Mouse (Mus musculus): ENCODE data around the gene Usp39. TPM values are rescaled to one million over a fixed set of nuclear protein-coding genes. Genes with fewer than 3 reads are reported as not detected.

The Usp39 gene
- polyA plus RNA-seq, 1 experiment = 17.8 TPM

GRCm38 (mm10) chr6:72303510-72303909 lies 41.5 kb downstream of the Usp39 start:
- DNase-seq = no peak
- WGBS = 62% methylated on average over 9 of the region's 9 CpGs
- TF ChIP-seq POLR2A (IDR thresholded peaks at IDR 0.05; ENCODE audit: low read depth, low read length) (no peak), CTCF (conservative IDR thresholded peaks at IDR 0.05; ENCODE audit: insufficient read depth, insufficient read length, low read depth, low read length) (no peak)
- Histone ChIP-seq H3K4me1 (ENCODE audit: control insufficient read depth, insufficient read depth, low read length) (peaks cover 15% of the 10 kb centered on the region), H3K4me3 (ENCODE audit: insufficient read depth, low read depth, low read length) (no peak overlapping the region), H3K27me3 (replicated peaks; ENCODE audit: control insufficient read depth, insufficient read depth, low read length) (no peaks in the 10 kb centered on the region), H3K27ac (ENCODE audit: insufficient read depth, low read depth, low read length) (no peak overlapping the region), H3K36me3 (ENCODE audit: control insufficient read depth, insufficient read depth, low read length) (no peaks in the 10 kb centered on the region)

GRCm38 (mm10) chr6:72302349-72302925 lies 42.5 kb downstream of the Usp39 start:
- no peaks in the 10 kb centered on the region for H3K27me3 ChIP-seq (replicated peaks; ENCODE audit: control insufficient read depth, insufficient read depth, low read length)
- no peak overlapping the region for H3K4me3 ChIP-seq (ENCODE audit: insufficient read depth, low read depth, low read length)
- peaks cover 15% of the 10 kb centered on the region for H3K4me1 ChIP-seq (ENCODE audit: control insufficient read depth, insufficient read depth, low read length)
- TF ChIP-seq CTCF (conservative IDR thresholded peaks at IDR 0.05; ENCODE audit: insufficient read depth, insufficient read length, low read depth, low read length) = no peak
- TF ChIP-seq POLR2A (IDR thresholded peaks at IDR 0.05; ENCODE audit: low read depth, low read length) = no peak
- DNase-seq = peak; percentile 90
- H3K36me3 ChIP-seq (ENCODE audit: control insufficient read depth, insufficient read depth, low read length) = no peaks in the 10 kb centered on the region
- 41% methylated on average over 11 of the region's 11 CpGs for WGBS
- H3K27ac ChIP-seq (ENCODE audit: insufficient read depth, low read depth, low read length) = peak overlapping the region; percentile 89

- Histone ChIP-seq H3K27me3 (replicated peaks; ENCODE audit: control insufficient read depth, insufficient read depth, low read length) (no peaks in the 10 kb centered on the region), H3K36me3 (ENCODE audit: control insufficient read depth, insufficient read depth, low read length) (no peaks in the 10 kb centered on the region), H3K4me1 (ENCODE audit: control insufficient read depth, insufficient read depth, low read length) (peaks cover 16% of the 10 kb centered on the region), H3K27ac (ENCODE audit: insufficient read depth, low read depth, low read length) (no peak overlapping the region), H3K4me3 (ENCODE audit: insufficient read depth, low read depth, low read length) (no peak overlapping the region)
- TF ChIP-seq CTCF (conservative IDR thresholded peaks at IDR 0.05; ENCODE audit: insufficient read depth, insufficient read length, low read depth, low read length) (no peak), POLR2A (IDR thresholded peaks at IDR 0.05; ENCODE audit: low read depth, low read length) (no peak)
- 89% methylated on average over 3 of the region's 3 CpGs for whole genome bisulfite sequencing
- no peak for DNase-seq
These were observed 47.2 kb downstream of the Usp39 start for GRCm38 (mm10) chr6:72297825-72298224.

- 49% methylated on average over 12 of the region's 12 CpGs for WGBS
- TF ChIP-seq POLR2A (IDR thresholded peaks at IDR 0.05; ENCODE audit: low read depth, low read length) = no peak
- TF ChIP-seq CTCF (conservative IDR thresholded peaks at IDR 0.05; ENCODE audit: insufficient read depth, insufficient read length, low read depth, low read length) = no peak
- DNase-seq = peak; percentile 84
- peaks cover 8% of the 10 kb centered on the region; the same call in 1 of the 2 replicates for H3K4me1 ChIP-seq (ENCODE audit: control insufficient read depth, insufficient read depth, low read length)
- H3K27ac ChIP-seq (ENCODE audit: insufficient read depth, low read depth, low read length) = peak overlapping the region; percentile 78
- no peaks in the 10 kb centered on the region for H3K27me3 ChIP-seq (replicated peaks; ENCODE audit: control insufficient read depth, insufficient read depth, low read length)
- H3K36me3 ChIP-seq (ENCODE audit: control insufficient read depth, insufficient read depth, low read length) = no peaks in the 10 kb centered on the region
- no peak overlapping the region for H3K4me3 ChIP-seq (ENCODE audit: insufficient read depth, low read depth, low read length)
These were observed 51.9 kb downstream of the Usp39 start for GRCm38 (mm10) chr6:72292972-72293651.

GRCm38 (mm10) chr6:72289484-72289883 lies 55.5 kb downstream of the Usp39 start:
- TF ChIP-seq POLR2A (IDR thresholded peaks at IDR 0.05; ENCODE audit: low read depth, low read length) (no peak), CTCF (conservative IDR thresholded peaks at IDR 0.05; ENCODE audit: insufficient read depth, insufficient read length, low read depth, low read length) (no peak)
- Histone ChIP-seq H3K4me1 (ENCODE audit: control insufficient read depth, insufficient read depth, low read length) (peaks cover 8% of the 10 kb centered on the region; the same call in 1 of the 2 replicates), H3K27me3 (replicated peaks; ENCODE audit: control insufficient read depth, insufficient read depth, low read length) (no peaks in the 10 kb centered on the region), H3K4me3 (ENCODE audit: insufficient read depth, low read depth, low read length) (no peak overlapping the region), H3K36me3 (ENCODE audit: control insufficient read depth, insufficient read depth, low read length) (no peaks in the 10 kb centered on the region), H3K27ac (ENCODE audit: insufficient read depth, low read depth, low read length) (no peak overlapping the region)
- 70% methylated on average over 3 of the region's 3 CpGs for WGBS
- DNase-seq = no peak

GRCm38 (mm10) chr6:72283914-72284313 lies 61.1 kb downstream of the Usp39 start:
- no peak overlapping the region for H3K27ac ChIP-seq (ENCODE audit: insufficient read depth, low read depth, low read length)
- no peaks in the 10 kb centered on the region for H3K36me3 ChIP-seq (ENCODE audit: control insufficient read depth, insufficient read depth, low read length)
- peak; percentile 45 for DNase-seq
- no peaks in the 10 kb centered on the region for H3K4me1 ChIP-seq (ENCODE audit: control insufficient read depth, insufficient read depth, low read length)
- WGBS = 21% methylated on average over 4 of the region's 4 CpGs
- TF ChIP-seq POLR2A (IDR thresholded peaks at IDR 0.05; ENCODE audit: low read depth, low read length) (no peak), CTCF (conservative IDR thresholded peaks at IDR 0.05; ENCODE audit: insufficient read depth, insufficient read length, low read depth, low read length) (peak; percentile 69)
- no peak overlapping the region for H3K4me3 ChIP-seq (ENCODE audit: insufficient read depth, low read depth, low read length)
- no peaks in the 10 kb centered on the region for H3K27me3 ChIP-seq (replicated peaks; ENCODE audit: control insufficient read depth, insufficient read depth, low read length)

- WGBS = 79% methylated on average over 7 of the region's 7 CpGs
- DNase-seq = no peak
These were observed 64.5 kb downstream of the Usp39 start for GRCm38 (mm10) chr6:72280410-72280998.

More at GRCm38 (mm10) chr6:72280410-72280998, 64.5 kb downstream of the Usp39 start:
- Histone ChIP-seq H3K4me3 (ENCODE audit: insufficient read depth, low read depth, low read length) (no peak overlapping the region), H3K27ac (ENCODE audit: insufficient read depth, low read depth, low read length) (no peak overlapping the region), H3K27me3 (replicated peaks; ENCODE audit: control insufficient read depth, insufficient read depth, low read length) (no peaks in the 10 kb centered on the region), H3K36me3 (ENCODE audit: control insufficient read depth, insufficient read depth, low read length) (no peaks in the 10 kb centered on the region), H3K4me1 (ENCODE audit: control insufficient read depth, insufficient read depth, low read length) (no peaks in the 10 kb centered on the region)
- no peak for TF ChIP-seq CTCF (conservative IDR thresholded peaks at IDR 0.05; ENCODE audit: insufficient read depth, insufficient read length, low read depth, low read length)
- TF ChIP-seq POLR2A (IDR thresholded peaks at IDR 0.05; ENCODE audit: low read depth, low read length) = no peak
